Mouse (Mus musculus) heart, postnatal 0 days (tissue): ENCODE measurements around the gene Pxk. TPM values are rescaled to one million over a fixed set of nuclear protein-coding genes. Genes with fewer than 3 reads are reported as not detected.

Source experiments
- ATAC-seq: fragments of 200-750 bp; cut with Nextera tagmentation; 2 replicates; pipeline ENCODE4 v1.8.0; 2017; ENCODE audit warnings: low read depth, moderate number of reproducible peaks, moderate library complexity; ENCODE audit not compliant: insufficient read depth
- DNase-seq: peaks from one replicate; pipeline ENCODE4 v3.0.0-alpha.2; 2016; ENCODE audit warnings: low spot score
- H3K27ac ChIP-seq: fragments of 300-500 bp; sonication (generic); 2 replicates; pipeline ENCODE4 v1.5.1; 2014; ENCODE audit warnings: low read depth, mild to moderate bottlenecking
- H3K27me3 ChIP-seq: fragments of 300-500 bp; sonication (generic); 2 replicates; pipeline ENCODE4 v1.6.1; 2014; ENCODE audit warnings: low read length, mixed read lengths; ENCODE audit not compliant: control insufficient read depth, insufficient read depth
- H3K36me3 ChIP-seq: fragments of 300-500 bp; sonication (generic); replicated peaks from 2 replicates; pipeline ENCODE4 v1.6.1; 2014; ENCODE audit warnings: low read length, mixed read lengths; ENCODE audit not compliant: control insufficient read depth, insufficient read depth
- H3K4me1 ChIP-seq: fragments of 300-500 bp; sonication (generic); 2 replicates; pipeline ENCODE4 v1.6.1; 2014; ENCODE audit warnings: antibody characterized with exemption; ENCODE audit not compliant: control insufficient read depth, insufficient read depth
- H3K4me2 ChIP-seq: fragments of 300-500 bp; sonication (generic); 2 replicates; pipeline ENCODE4 v1.6.1; 2014; ENCODE audit warnings: low read depth, mild to moderate bottlenecking, low read length, moderate library complexity
- H3K4me3 ChIP-seq: fragments of 300-500 bp; sonication (generic); 2 replicates; pipeline ENCODE4 v1.5.1; 2014; ENCODE audit warnings: low read depth, low read length
- H3K9ac ChIP-seq: fragments of 300-500 bp; sonication (generic); replicated peaks from 2 replicates; pipeline ENCODE4 v1.6.1; 2014; ENCODE audit warnings: low read depth, low read length, mixed read lengths
- H3K9me3 ChIP-seq: fragments of 300-500 bp; sonication (generic); replicated peaks from 2 replicates; pipeline ENCODE4 v1.6.1; 2016; ENCODE audit warnings: low read length; ENCODE audit not compliant: control insufficient read depth
- CTCF ChIP-seq: IDR thresholded peaks from 2 replicates; pipeline ENCODE4 v1.5.1; 2016; ENCODE audit warnings: antibody characterized with exemption, control low read depth, low read depth
- EP300 ChIP-seq: IDR thresholded peaks from 2 replicates; pipeline ENCODE4 v1.6.1; 2016; ENCODE audit warnings: antibody characterized with exemption, low read depth
- WGBS: fragments of 180-500 bp; shearing (Covaris S2); extraction: QIAGEN DNeasy Blood & Tissue Kit; methylation state at CpG from one replicate; pipeline ENCODE4 v1.1.7; 2014; 5-methylcytosine and 5-hydroxymethylcytosine counted together
- polyA plus RNA-seq: library from polyadenylated mRNA; unstranded; fragments of >200 nt; fragmentation: Nextera tagmentation; extraction: Ambion mirVana; gene quantifications from 2 replicates; pipeline ENCODE4 v1.2.1, GENCODE M21; 2015
- total RNA-seq: library from RNA; depleted of rRNA; stranded (reverse); fragments of >200 nt; gene quantifications from 2 replicates; pipeline ENCODE4 v1.2.3, GENCODE M21; 2014; ENCODE audit warnings: low replicate concordance

Gene Pxk
- total and polyA plus RNA-seq, 2 experiments from 2014 or later, result 14.5 to 26.2 TPM

DNA sequence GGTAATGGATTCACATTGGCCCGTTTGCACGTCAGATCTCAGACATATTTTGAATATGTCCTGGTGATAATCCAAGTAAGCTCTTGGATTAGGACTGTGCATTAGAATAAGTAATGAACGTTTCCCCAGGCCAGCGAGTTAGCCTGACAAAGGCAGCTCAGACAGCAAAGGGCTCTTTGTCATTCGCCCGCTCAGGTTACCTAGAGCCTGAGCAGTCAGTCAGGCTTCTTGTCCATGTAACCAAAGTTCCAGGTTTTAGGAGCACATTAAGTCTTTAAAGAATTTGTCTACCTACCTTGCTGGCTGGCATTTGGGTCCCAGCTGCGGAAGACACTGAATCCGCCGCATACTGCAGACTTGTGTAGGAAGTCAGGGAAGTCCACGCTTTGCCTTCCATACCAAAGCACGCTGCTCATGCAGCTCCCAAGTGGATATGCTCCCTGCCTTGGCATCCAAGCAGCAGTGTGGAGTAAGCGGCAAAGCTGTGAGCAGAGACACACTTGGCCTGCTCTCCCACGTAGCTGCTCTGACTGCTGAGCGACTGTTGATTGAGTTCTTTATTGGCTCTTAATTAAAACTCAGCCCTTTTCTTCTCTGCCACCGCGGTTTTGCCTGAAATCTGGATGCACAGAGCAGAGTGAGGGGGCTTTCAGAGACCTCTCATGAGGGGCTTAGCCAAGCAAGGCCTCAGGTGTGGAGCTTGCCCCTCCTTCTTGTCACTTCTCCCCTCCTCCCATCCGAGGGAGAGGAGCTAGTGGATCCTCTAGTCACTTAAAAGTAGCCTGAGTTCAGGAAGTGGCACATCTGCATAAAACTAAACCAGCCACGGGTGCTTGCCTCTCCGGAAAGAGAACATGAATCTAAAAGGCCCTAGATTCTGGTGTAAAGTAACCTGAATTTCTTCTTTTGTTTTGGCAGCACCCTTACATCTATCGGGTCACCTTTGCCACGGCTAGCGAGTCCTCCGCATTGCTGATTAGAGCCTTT, 42.0 kb downstream of the Pxk start:
- no peak for TF ChIP-seq CTCF
- no peak for TF ChIP-seq EP300
- H3K36me3 ChIP-seq, result peaks cover 80% of the 10 kb centered on the region
- no peaks in the 10 kb centered on the region for H3K4me1 ChIP-seq
- H3K9ac ChIP-seq, result no peak overlapping the region
- no peak for DNase-seq
- ATAC-seq, result no peak
- no peaks in the 10 kb centered on the region for H3K27me3 ChIP-seq
- whole genome bisulfite sequencing, result 82% methylated on average over 23 of the region's 23 CpGs
- no peak overlapping the region for H3K4me2 ChIP-seq
- no peak overlapping the region for H3K4me3 ChIP-seq
- H3K9me3 ChIP-seq, result no peaks in the 10 kb centered on the region
- H3K27ac ChIP-seq, result no peak overlapping the region

GRCm38 (mm10) chr14:8141131-8141530, 43.1 kb downstream of the Pxk start:
- no peaks in the 10 kb centered on the region for H3K27me3 ChIP-seq
- H3K4me2 ChIP-seq, result no peak overlapping the region
- H3K4me3 ChIP-seq, result no peak overlapping the region
- no peak overlapping the region for H3K27ac ChIP-seq
- H3K9me3 ChIP-seq, result no peaks in the 10 kb centered on the region
- no peak for DNase-seq
- peaks cover 6% of the 10 kb centered on the region; the same call in 1 of the 2 replicates for H3K4me1 ChIP-seq
- TF ChIP-seq CTCF, result no peak
- no peak for TF ChIP-seq EP300
- ATAC-seq, result no peak
- peaks cover 84% of the 10 kb centered on the region for H3K36me3 ChIP-seq
- H3K9ac ChIP-seq, result no peak overlapping the region
- WGBS, result 80% methylated on average over 2 of the region's 2 CpGs

GRCm38 (mm10) chr14:8145594-8146558, 47.9 kb downstream of the Pxk start:
- H3K27me3 ChIP-seq, result no peaks in the 10 kb centered on the region
- H3K4me2 ChIP-seq, result no peak overlapping the region
- H3K4me1 ChIP-seq, result peaks cover 10% of the 10 kb centered on the region; the same call in 1 of the 2 replicates
- TF ChIP-seq CTCF (no peak), EP300 (no peak)
- ATAC-seq, result peak; percentile 62
- H3K9ac ChIP-seq, result no peak overlapping the region
- H3K27ac ChIP-seq, result peak overlapping the region; percentile 12
- WGBS, result 34% methylated on average over 13 of the region's 13 CpGs
- H3K4me3 ChIP-seq, result no peak overlapping the region
- H3K36me3 ChIP-seq, result peaks cover 65% of the 10 kb centered on the region
- DNase-seq, result peak; percentile 44
- no peaks in the 10 kb centered on the region for H3K9me3 ChIP-seq

DNA sequence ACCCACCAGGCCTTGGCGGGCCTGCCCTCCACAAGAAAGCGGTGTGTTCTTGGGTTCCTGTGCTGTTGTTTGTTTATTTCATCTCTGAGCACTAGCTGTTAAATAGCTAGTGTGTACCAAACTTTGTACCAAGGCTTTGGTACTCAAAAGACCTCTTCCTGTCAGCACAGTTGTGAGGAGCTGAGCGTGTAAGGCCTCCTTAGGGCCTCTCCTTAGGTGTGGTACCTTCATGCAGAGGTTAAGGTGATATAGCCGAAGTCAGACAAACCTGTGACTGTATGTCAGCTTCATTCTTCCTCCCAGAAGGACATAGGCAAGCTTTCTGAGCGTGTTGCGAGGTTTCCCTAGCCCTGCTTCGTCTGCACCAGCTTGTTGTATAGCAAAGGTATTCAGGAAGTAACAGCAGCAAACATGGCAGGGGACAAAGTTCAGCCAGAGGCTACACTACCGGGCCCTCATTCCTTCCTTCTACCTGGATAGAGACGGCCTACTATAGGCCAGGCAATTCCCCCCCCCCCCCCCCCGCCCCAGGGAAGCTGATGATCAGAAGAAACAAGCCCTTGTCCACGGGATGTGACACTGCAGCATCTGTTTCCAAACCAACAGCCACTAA, 48.7 kb downstream of the Pxk start:
- Histone ChIP-seq H3K27ac (no peak overlapping the region), H3K27me3 (no peaks in the 10 kb centered on the region), H3K4me3 (no peak overlapping the region), H3K9me3 (no peaks in the 10 kb centered on the region), H3K4me2 (no peak overlapping the region), H3K36me3 (peaks cover 65% of the 10 kb centered on the region), H3K9ac (no peak overlapping the region), H3K4me1 (peaks cover 10% of the 10 kb centered on the region; the same call in 1 of the 2 replicates)
- no peak for DNase-seq
- no peak for TF ChIP-seq CTCF
- no peak for TF ChIP-seq EP300
- no peak for ATAC-seq
- 85% methylated on average over 10 of the region's 11 CpGs for WGBS

DNA sequence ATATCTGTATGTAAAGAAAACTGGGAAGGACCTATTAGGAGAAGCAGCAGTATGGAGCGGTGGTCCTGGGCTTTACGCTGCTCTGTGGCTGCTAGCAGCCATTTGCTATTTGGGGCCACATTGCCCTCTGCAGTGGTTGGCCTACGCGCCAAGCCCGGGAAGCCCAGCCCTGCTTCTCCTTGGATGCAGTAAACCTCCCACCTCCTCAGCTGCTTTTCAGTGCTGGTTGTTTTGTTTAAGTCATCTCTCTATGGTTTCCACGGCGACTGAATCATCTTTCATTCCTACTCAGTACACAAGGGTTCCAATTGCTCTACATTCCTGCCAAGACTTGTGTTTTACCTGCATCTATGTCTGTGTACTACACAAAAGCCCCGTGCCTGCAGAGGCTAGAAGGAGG, 50.8 kb downstream of the Pxk start:
- H3K9ac ChIP-seq, result no peak overlapping the region
- no peaks in the 10 kb centered on the region for H3K9me3 ChIP-seq
- peaks cover 10% of the 10 kb centered on the region; the same call in 1 of the 2 replicates for H3K4me1 ChIP-seq
- peaks cover 62% of the 10 kb centered on the region for H3K36me3 ChIP-seq
- no peak overlapping the region for H3K4me3 ChIP-seq
- H3K4me2 ChIP-seq, result no peak overlapping the region
- 84% methylated on average over 8 of the region's 8 CpGs for WGBS
- H3K27ac ChIP-seq, result no peak overlapping the region
- ATAC-seq (no peak), DNase-seq (no peak)
- TF ChIP-seq CTCF, result no peak
- TF ChIP-seq EP300, result no peak
- H3K27me3 ChIP-seq, result no peaks in the 10 kb centered on the region
